Mouse (Mus musculus): Measurements from ENCODE around the gene Pif1.

Gene Pif1

DNA sequence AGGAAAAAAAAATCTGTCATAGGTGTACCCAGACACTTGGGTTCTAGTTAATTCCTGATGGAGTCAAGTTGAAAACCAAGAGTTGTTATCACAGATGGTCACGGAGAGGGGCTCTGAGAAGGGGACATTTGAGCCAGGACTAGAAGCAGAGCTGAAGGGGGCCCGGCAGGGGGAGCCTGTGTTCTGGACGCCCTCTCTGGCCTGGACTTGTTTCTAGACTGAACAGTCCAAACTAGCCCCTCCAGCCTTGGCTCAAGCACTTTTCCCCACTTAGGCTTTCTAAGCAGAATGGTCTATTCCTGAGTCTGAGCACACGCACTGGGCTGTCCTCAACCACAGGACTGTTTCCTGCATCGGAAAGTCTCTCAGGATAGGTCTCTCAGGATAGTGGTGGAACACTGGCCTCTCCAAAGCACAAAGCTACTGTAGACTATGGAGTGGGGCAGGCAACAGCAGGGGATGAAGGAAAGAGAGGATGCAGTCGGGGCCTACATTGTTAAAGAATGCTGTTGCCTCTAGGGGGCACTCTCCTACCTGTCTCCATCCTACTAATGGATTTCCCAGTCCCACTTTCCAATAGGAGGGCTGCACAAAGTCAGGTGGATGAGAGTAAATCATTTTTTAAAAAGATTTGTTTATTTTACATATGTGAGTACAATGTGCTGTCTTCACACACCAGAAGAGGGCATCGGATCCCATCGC is 16.6 kb downstream of the Pif1 start:
- peak; percentile 33 for DNase-seq

DNA sequence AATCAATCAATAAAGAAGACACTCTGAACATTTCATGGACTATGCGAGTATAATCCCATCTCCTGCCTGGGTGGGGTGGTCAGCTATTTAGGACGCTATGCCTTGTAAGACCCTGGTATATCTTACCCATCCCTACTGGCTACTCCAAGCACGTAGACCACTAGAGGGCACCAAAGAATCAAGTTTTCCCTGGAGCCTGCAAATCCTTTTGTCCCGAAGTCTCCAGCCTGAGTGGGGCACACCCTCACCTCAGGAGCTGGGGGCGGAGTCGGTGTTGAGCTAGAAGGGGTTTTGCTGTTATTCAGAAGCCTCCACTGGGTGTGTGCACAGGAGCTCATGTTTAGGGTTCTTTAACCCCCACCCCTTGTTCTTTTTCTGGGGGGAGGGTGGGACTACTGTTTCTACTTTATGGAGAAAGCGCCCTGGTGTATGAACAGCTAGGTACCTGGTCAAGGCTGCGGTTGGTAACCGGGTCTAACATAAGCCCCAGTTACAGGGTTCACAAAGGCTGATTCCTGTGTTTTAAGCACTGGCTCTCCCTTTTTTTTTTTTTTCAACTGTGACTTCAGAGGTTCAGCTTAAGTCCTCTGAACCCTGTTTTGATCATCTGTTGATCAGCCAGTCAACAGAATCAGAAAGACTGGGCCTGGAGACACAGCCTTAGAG is 18.6 kb downstream of the Pif1 start:
- DNase-seq = peak; percentile 76

DNA sequence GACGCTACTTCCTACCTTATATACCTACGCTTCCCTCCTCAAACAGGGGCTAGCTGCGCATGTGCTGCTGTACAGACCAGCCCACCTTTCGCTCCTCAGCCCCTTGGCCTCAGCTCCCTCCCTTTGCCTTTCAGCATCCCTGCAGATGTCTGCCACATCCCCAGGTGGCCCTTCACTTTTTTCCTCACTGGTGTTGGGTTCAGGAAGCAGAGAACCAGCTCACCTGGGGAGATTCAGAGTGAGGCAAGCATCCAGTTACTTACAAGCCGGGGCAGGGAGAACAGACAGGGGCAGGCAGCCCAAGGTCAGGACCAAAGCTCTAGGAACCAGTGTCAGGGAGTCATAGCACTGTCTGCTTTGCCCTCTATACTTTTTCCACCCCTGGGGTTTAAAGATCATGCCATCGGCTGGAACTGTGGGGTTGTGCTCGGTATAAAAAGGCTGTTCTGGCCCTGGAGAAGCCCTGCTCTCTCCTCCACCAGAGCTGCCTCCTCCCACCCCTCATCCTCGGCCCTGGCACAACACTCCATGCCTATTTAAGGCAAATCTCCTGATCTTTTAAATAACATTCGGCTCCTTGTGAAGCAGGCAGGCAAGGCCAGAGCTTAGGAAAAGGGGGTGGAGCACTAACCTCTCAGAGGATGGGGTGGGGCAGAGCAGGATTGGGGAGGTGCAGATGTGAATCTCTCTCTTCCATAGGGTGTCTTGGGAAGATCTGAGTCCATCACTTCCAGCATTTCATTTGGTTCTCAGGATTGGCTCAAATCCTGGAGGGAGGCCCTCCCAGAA is 19.6 kb downstream of the Pif1 start:
- no peak for DNase-seq

DNA sequence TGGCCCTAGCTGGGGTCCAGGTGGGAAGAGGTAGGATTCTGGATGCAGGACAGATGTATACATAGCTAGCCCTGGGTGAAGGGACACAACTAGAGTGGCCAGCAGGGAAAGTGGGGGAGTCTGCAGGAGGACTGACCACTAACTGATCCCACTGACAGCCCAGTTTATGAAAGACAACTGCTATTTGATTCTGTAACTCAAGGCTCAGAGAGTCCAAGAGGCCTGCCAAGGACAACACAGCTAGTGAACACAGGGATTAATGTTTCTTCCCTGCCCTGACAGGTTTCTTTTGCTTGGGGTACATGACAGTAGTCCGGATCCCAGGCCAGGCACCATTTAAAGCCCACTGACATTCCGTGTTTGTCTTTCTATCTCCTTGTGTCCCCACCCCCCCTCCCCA is 20.2 kb downstream of the Pif1 start:
- no peak for DNase-seq

DNA sequence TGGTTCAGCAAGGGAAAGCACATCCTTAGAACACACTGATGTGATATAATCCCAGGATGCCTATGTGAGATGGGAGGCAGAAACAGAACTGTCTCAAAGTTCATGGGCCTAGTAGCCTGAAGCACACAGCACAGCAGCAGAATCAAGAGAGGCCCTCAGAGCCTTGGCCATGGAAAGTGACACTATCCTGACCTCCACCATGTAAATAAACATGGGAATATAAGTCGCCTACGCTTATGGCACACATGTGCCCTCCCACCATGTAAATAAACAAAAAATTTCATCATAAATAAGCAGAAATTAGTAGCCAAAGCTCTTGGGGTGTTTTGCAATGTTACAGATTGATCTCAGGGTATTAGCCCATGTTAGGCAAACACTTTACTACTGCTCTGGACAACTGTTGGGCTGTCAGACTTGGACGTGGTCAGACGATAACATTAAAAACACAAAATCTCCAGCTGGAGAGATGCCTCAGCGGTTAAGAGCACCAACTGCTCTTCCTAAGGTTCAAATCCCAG is 25.1 kb downstream of the Pif1 start:
- DNase-seq = no peak

DNA sequence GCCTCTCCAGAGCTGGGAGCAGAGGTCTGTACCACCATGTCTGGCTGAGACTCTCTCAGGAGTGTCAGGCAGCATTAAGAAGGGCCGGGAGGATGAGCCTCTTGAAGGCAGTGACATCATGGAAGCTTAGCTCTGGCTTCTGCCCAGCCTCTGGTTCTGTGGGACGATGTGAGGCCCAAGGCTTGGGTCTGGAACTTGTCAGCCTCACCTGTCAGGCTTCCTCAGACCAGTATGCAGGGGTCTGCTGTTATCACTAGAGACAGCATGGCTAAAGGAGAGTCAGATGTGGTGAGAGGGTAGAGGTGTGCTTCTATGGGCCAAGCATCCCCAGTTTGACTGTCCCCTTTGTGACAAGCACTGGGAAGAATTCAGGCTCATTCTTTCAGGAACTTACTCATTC is 26.1 kb downstream of the Pif1 start:
- DNase-seq = no peak

DNA sequence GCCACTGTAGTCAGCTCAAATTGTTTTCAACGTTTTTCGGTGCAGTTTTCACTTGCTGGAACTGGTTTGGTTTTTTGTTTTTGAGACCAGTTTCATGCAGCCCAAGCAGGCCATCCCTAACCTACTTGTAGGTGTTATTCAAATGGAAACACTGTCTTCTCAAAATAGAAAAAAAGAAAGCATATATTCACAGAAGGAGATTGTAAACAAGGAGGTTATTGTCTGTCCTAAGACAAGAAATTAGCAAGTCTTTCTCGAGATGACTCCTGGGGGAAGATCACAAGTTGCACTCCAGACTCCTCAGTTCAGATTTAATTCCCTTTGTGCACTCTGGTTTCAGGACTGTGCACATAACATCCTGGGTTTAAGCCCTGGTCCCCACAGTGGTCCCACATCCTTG is 32.4 kb downstream of the Pif1 start:
- DNase-seq = no peak

DNA sequence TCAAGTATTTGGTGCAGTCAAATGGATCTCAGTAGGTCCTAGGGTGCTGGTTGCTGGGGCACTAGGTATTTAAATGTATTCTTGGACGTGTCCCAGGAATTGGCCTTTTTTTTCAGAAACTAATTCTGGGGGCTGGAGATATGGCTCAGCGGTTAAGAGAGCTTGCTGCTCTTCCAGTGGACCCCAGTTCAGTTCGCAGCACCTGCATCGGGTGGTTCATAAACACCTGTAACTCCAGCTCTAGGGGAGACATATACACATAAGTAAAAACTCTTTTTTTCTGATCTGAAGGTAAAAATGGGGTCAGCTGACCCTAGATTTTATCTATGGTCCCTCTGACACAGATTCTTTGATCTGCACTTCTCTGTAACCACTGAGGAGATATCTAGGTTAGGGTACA is 34.2 kb downstream of the Pif1 start:
- DNase-seq = no peak

DNA sequence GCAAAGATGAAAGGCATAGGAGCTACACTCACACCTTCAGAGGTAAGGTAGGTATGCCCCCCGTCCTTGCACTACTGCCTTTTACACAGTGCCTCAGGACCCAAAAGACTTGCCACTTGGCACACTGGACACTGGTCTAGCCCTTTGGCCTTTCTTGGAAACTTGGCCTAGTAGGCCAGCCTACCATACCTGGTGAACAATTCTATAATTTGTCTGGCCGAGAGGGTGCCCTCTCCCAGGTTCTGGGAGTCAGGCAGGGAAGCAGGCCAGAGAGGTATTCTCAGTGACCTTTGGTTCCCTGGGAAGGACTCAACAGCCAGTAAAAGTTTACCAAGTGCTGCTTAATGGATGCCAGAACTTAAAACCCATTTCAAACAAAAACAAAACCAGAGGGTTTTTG is 34.7 kb downstream of the Pif1 start:
- no peak for DNase-seq

DNA sequence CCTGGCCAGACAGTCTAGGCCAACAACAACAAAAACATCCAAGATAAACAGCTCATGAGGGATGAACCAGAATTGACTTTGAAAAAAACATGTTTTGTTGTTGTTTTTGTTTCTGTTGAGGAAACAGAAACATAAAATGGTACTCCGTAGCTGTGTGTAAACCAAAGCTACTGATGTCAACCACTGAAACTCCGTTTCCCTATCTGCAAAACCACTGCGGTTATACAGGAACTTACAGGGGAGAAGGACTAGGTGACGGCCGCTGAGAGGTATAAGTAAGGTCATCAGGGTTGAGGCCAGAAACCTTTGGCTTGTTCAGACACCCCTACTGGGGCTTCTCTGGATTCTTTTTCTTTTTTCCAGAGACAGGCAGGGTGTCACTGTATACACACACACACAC is 35.9 kb downstream of the Pif1 start:
- DNase-seq = no peak

DNA sequence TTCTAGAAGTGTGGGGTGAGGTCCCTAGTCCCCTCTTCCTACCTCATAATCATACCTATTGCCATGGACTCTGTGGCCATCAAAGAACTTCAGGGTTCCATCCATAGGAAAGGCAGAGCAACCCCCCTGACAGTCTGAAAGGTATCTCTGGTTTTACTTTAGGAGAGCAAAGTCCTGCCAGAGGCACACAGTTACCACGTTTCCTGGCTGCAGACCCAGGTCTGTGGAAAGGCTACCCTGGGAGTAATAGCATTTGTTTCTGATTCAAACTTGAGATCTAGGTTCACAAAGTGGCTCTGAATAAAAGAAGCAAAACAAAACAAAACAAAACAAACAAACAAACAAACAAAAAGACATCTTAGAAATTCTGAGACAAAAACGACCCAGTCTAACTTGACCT is 37.3 kb downstream of the Pif1 start:
- no peak for DNase-seq

DNA sequence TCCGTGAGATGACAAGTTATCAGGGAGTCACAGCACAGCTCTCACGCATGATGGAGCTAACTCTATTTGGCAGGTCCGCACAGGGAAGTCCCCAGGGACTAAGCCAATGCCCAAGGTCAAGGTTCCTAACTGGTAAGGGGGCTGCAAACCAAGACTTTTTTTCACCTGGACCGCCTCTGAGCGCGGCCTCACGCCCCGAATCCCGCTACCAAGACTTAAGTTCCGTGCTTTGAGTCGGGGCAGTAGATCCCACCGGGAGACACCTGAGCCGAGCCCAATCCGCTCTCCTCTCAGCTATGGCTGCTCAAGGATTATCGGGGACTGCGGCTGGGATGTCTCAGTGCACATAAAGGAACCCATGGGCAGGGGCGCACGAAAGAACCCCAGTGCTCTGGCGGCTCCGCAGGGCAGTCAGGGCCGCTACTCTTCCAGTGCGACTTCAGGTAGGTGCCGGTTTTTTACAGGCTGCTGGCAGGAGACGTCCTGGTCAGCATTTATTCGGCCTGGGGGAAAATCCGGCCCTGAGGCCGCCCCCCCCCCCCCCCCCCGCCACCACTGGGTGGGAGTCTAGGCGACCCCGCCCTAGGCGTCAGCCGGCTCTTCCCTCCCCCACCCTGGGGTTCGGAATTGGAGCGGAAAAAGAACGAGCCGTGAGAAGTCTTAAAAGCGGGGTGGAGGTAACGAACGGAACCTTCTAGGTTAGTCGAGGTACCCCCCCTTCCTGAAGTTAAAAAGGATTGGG is 42.2 kb downstream of the Pif1 start, which contains the start of gene Rbpms2:
TSS of gene Rbpms2 (plus strand) at position 624 of the 742 bp plus-strand sequence.
- DNase-seq = peak; percentile 30

DNA sequence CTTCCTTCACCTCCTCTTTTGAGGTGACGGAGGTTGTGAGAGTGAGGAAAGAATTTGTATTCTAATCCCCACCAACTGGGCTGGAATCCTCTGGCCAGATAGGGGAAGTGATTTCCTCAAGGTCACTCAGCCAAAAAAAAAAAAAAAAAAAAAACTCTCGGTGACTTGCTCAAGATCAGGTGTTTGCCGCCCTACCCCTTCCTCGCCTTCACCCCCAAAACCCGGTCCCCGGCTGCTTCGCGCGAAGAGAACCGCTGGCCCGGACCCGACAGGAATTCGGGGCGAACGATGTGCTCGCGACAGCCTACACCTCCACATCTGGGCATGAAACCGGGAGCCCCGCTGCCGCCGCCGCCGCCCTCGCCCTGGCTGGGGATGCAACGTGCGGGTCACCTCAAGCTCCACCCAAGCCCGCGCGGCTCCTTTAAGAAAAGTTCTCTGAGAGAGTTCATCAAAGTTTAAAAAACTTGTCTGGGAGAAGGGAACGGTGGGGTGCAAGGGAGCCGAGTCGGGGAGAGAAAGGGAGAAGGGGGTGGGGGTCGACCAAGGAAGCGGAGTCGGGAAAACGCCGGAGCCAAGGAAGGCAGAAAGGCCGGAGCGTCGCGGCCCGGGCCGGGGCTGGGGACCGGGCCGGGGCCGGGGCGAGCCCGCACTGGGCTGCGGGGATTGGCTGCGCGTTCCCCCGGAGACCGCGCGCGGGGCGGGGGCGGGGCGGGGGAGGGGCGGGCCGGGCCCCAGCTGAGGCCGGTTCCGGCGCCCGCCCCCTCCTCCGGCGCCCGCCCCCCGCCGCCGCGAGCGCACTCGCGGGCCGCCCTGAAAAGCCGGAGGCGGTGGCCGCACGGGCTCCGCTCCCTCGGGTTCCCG is 43.0 kb downstream of the Pif1 start:
- DNase-seq = peak; percentile 58

DNA sequence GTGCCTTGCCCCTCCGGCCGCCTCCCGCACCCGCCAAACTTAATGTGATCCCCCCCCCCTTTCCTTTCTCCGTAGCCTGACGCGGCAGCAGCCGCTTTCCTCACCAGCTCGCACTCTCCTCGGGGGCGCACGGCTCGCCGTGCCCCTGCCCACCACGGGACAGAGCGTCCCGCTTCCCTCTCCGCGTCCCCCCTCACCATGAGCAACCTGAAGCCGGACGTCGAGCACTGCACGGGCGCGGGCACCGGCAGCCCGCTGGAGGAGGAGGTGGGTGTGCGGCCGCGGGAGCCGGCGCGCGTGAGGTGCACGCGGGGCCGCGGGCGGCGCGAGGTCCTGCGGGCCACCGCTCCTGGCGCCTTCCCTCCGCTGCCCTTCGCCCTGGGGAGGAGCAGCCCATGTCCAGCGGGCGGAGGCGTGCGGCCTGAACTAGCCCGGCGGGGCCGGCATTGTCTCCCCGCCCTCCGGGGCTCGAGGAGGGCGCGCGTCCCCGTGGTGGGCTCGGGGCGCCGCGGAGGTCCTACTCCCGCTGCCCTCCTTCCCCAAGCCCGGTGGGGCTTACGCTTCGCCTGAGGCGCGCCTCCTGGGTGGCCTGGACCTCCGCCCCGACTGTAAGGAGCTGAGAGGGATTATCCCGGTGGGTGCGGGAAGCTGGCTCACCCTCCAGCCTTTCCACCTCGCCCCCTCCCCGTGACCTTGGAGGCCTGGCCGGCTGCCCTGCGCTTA is 43.8 kb downstream of the Pif1 start:
- peak; percentile 19 for DNase-seq

DNA sequence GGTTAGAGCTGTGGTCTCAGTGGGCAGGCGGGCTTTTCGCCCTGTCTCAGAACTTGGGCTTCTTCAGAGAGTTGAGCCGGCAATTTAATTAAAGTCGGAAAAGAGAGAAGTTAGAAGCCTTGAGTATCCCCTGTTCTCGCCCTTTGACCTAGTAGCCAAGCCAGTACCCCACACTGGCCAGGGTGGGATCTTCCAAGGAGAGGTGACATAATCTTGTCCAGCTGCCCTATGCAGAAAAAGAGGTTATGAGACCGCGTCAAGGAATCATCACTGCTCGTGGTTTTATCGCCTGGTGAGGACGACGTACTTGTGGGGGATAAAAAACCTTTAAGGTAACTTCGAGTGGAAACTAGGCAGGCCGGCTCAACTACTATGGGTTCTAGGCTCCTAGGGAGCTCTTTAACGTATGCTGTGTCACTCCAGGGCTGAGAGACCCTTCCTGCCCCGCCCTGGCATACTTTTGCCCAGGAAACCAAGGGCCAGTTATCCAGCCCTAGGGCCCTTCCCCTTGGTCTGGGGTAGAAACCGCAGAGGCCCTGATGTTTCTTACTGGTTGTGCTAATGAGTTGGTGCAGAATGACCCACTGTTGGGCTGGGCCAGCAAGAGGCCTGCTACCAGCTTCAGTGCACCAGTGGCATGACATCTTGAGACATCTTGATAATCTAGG is 44.5 kb downstream of the Pif1 start:
- no peak for DNase-seq

DNA sequence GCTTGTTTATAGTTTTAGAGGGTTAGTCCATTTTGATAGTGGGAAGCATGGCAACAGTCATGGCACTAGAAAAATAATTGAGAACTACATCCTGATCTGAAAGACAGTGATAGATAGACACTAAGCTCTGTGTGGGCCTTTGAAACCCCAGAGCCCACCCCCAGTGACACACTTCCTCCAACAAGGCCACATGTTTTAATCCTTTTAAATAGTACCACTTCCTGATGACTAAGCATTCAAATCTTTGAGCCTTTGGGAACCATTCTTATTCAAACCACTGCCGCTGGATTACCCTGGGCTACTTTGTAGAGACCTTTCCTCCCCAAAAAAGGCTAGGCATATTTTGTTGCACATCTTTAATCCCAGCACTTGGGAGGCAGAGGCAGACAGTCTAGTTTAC is 48.8 kb downstream of the Pif1 start:
- no peak for DNase-seq

DNA sequence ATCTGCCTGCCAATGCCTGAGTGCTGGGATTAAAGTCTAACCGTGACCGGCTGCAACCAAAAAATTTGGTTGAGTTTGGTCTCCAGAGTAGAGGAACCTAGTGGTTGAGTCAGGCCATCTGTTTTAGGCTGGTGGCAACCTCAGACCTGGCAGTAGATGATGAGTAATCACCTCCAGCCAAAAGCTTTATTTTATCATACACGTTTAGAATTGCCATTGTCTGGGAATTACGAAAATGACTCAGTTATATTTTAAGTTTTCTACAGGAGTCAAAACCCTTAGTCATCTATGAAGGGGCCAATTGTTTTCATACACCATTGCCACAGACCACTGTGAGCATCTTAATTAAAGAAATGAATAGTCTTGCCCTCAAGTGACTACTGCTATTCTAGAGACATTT is 50.0 kb downstream of the Pif1 start:
- DNase-seq = no peak

DNA sequence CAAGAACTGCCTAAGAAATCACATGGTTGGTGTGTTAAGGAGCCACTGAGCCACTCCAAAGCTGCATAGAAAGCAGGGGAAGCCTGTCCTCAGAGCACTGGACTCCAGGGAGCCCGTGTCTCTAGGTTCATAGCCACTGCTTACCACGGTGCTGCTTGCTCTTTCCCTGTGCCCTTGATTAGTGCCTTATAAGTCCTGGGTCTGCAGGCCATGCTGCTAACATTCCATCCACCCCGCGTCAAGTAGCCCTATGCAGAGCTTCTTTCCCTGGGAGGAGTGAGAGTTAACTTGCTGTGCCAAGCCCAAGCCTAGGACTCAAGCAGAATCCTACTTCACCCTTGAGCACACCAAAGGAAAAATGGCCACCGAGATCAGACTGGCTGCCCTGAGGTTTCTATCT is 52.1 kb downstream of the Pif1 start:
- no peak for DNase-seq

DNA sequence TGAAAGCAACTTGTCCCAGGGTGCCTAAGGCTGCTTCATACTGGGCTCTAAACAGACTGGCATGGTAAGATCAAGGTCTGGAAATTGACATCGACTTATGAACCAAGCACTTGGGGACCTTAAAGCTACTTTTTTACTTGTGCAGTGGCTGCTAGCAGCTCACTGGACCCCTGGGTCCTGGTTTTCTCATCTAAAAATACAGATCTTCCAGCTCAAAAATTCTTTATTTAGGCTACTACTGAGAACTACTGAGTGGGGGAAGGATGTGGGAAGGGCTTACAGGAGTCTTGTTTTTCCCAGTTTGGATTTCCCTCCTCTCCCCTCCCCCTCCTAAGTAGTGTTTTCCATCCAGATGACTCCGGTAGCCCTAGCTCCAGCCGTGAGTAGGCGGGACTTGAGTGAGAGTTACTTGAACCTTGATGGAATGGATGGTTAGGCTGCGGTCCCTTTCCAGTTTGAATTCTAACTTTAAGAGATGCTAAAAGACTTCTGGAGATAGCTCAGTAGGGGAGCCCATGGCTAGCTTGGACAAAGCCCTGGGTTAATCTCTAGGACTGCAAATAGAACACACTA is 54.0 kb downstream of the Pif1 start:
- no peak for DNase-seq

DNA sequence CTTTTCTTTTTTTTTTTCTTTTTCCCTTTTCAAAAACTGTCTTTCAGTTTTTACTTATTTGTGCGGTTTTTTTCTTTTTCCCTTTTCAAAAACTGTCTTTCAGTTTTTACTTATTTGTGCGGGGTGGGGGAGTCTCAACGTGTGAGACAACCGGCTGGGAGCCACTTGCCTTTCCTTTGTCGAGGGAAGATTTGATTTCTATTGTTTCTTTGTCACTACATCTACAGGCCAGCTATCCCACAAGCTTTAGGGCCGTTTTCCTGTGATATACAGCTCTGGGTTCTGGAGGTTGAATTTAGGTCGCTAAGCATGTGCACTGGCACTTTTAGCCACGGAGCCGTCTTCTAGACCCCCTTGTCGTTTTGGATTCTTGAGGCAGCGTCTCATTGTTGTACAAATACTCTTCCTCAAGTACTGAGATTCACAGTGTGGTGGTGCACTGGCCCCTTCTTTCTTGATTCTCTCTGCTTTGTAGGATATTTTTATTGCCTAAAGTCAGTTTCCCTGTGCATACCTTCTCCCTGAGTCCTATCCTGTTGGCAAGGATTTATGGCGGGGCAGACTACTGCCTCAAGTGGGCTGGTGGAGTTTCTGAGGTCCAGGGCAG is 54.6 kb downstream of the Pif1 start:
- no peak for DNase-seq
